Mouse (Mus musculus) stomach, postnatal 0 days (tissue): ENCODE measurements around the gene Ly6g6e.
"Not testable (repeated sequence)": the region's sequence is repeated elsewhere in the genome, so short reads cannot be mapped to it uniquely, and the experiment has no call there.

Experiments used
- CTCF ChIP-seq: IDR thresholded peaks from 2 replicates; pipeline ENCODE4 v1.5.1; 2016; ENCODE audit warnings: antibody characterized with exemption, low read depth, mild to moderate bottlenecking, moderate library complexity
- EP300 ChIP-seq: optimal IDR thresholded peaks from 2 replicates; pipeline ENCODE3; 2016; ENCODE audit warnings: antibody characterized with exemption

DNA sequence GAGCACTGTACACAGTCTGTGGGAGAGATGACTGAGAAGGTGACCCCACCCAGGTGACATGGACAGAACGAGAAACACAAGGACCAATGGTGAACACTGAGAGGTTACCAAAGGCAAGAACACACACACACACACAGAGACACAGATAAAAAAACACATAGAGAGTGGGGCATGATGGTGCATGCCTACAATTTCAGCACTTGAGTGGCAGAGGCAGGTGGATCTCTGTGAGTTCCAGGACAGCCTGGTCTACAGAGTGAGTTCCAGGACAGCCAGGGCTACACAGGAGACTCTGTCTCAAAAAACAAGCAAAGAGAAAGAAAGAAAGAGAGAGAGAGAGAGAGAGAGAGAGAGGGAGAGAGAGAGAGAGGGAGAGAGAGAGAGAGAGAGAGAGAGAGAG is 43.0 kb upstream of the Ly6g6e start:
- TF ChIP-seq CTCF, EP300: not testable (repeated sequence)
